Mouse (Mus musculus): ENCODE results near the gene Gpr3.

Gene Gpr3

GRCm38 (mm10) chr4:133170056-133170524 lies 42.2 kb downstream of the Gpr3 start:
- no peak for DNase-seq (ENCODE audit: low spot score)

- DNase-seq (ENCODE audit: low spot score) = no peak
Measured at GRCm38 (mm10) chr4:133169237-133170055, 42.9 kb downstream of the Gpr3 start.

DNA sequence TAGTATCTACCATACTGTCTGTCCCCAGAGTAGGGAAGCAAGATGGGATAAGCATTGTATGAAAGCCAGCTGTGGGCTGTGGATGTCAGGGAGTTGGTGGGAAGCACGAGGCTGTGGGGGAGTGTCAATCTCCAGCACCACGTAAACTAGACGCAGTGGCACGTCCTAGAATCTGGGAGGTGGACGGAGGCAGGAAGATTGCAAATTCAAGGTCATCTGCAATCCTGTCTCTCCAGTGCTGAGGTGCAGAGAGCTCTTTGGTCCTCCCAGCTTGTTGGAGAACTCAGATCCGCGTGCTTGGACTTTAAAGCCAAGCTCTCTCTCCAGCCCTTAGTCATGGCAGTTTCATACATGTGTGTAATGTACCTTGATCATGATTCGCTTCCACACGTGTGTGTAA lies 45.6 kb downstream of the Gpr3 start:
- no peak for DNase-seq (ENCODE audit: low spot score)

GRCm38 (mm10) chr4:133162196-133162595 lies 50.1 kb downstream of the Gpr3 start:
- DNase-seq (ENCODE audit: low spot score) = no peak

GRCm38 (mm10) chr4:133160821-133161220 lies 51.5 kb downstream of the Gpr3 start:
- DNase-seq (ENCODE audit: low spot score) = no peak

GRCm38 (mm10) chr4:133160211-133160610 lies 52.1 kb downstream of the Gpr3 start:
- DNase-seq (ENCODE audit: low spot score) = no peak

DNA sequence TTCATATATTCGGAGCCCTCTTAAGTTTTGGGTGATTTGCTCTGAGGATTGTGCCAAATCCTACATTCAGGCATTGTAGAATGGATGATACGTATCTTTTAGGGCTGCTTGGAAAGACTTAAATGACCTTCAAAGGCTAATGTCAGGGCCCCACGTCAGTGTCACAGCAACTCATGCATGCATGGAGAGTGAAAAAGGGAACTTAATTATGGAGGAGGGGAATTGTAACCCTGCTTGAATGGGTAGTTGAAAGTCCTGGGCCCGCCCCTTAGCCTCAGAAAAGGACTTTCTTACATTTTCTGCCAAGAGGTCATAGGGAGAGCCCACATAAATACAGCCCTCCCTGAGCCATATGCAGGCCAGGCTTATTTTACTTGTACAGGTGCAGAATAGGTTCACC lies 52.7 kb downstream of the Gpr3 start:
- DNase-seq (ENCODE audit: low spot score) = no peak
